Mouse (Mus musculus): Measurements from ENCODE around the gene Tob1. TPM values are rescaled to one million over a fixed set of nuclear protein-coding genes. Genes with fewer than 3 reads are reported as not detected.
A peak's percentile ranks its signal among the peaks of the same experiment; 100 is the strongest.

Gene Tob1
- polyA plus RNA-seq, 1 experiment = not detected

GRCm38 (mm10) chr11:94213735-94214594, 2.7 kb downstream of the Tob1 start:
- WGBS = 37% methylated on average over 29 of the region's 29 CpGs

DNA sequence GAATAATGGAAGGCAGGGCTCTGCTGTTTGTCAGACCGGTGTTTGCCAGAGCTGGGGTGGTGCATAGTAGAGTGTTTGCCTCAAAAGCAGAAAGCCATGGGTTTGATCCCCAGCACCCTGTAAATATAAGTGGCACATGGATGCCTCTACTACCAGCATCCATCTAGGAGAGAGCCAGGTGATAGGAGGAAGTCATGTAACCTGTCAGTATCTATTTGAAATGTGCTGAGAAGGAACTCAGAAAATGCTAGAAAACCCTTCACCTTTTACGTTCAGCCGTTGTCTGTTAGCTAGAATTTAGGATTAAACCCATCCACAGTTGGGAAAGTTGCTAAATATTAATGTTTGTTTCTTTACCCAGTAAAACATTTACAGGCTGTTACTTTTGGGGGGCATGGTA, 4.3 kb downstream of the Tob1 start:
- H3K4me3 ChIP-seq (ENCODE audit: insufficient read depth, low read depth, low read length) = no peak overlapping the region
- H3K4me1 ChIP-seq (ENCODE audit: control insufficient read depth, insufficient read depth, low read length) = peaks cover 10% of the 10 kb centered on the region
- no peak for TF ChIP-seq POLR2A (IDR thresholded peaks at IDR 0.05; ENCODE audit: insufficient read depth, low read depth, low read length)
- no peak for TF ChIP-seq CTCF (IDR thresholded peaks at IDR 0.05; ENCODE audit: insufficient read depth, low read depth, low read length)
- WGBS = 56% methylated on average over 3 of the region's 3 CpGs
- H3K27ac ChIP-seq (ENCODE audit: insufficient read depth, low read depth, low read length) = no peak overlapping the region

More at GRCm38 (mm10) chr11:94213735-94214594, 2.7 kb downstream of the Tob1 start:
- TF ChIP-seq POLR2A (IDR thresholded peaks at IDR 0.05; ENCODE audit: insufficient read depth, low read depth, low read length) = no peak
- no peak for TF ChIP-seq CTCF (IDR thresholded peaks at IDR 0.05; ENCODE audit: insufficient read depth, low read depth, low read length)
- 0 out of 2 replicates have a peak overlapping the region, but pooled peaks have one; percentile 23 for H3K27ac ChIP-seq (ENCODE audit: insufficient read depth, low read depth, low read length)
- H3K4me1 ChIP-seq (ENCODE audit: control insufficient read depth, insufficient read depth, low read length) = peaks cover 14% of the 10 kb centered on the region
- H3K4me3 ChIP-seq (ENCODE audit: insufficient read depth, low read depth, low read length) = peak overlapping the region; percentile 46

DNA sequence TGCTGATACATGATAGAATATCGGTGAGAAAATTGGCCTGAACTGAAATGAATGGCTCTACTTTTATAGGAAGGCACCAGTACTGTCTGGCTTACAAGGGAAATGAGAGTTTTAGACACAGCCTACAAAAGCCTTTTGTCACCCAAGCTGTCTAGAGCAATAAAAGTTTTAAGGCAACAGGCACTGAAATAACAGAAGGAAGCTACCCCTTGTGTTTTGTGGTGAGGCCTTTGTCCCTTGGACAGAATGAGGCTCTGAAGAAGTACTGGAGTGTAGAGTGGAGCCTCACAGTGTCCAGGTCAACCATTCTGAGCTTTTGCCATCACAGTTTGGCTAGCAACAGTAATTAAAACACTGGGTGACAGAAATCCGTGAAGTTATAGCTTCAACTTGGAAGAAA, 5.0 kb downstream of the Tob1 start:
- H3K27ac ChIP-seq (ENCODE audit: insufficient read depth, low read depth, low read length) = no peak overlapping the region
- H3K4me3 ChIP-seq (ENCODE audit: insufficient read depth, low read depth, low read length) = no peak overlapping the region
- TF ChIP-seq CTCF (IDR thresholded peaks at IDR 0.05; ENCODE audit: insufficient read depth, low read depth, low read length) (no peak), POLR2A (IDR thresholded peaks at IDR 0.05; ENCODE audit: insufficient read depth, low read depth, low read length) (no peak)
- 12% methylated on average over 2 of the region's 2 CpGs for WGBS
- peaks cover 8% of the 10 kb centered on the region for H3K4me1 ChIP-seq (ENCODE audit: control insufficient read depth, insufficient read depth, low read length)

DNA sequence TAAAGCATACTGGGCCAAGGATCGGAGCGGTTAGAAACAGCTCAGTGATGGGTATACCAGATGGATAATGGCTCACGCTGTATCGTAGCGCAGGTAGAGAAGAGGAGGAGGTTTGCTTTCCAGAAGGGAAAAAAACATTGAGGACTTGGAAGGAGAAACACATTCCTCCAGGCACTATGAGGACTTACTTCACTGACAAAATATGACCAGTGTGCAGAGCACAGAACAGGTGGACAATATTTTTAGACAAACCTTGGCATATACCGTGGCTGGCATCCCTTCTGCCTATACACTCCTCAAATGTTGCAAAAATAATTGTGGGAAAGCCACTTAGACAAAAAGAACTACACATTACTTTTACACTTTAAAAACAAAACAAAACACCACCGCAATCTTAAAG, 10.0 kb downstream of the Tob1 start:
- H3K4me3 ChIP-seq (ENCODE audit: insufficient read depth, low read depth, low read length) = no peak overlapping the region
- no peak overlapping the region for H3K27ac ChIP-seq (ENCODE audit: insufficient read depth, low read depth, low read length)
- TF ChIP-seq CTCF (IDR thresholded peaks at IDR 0.05; ENCODE audit: insufficient read depth, low read depth, low read length) (no peak), POLR2A (IDR thresholded peaks at IDR 0.05; ENCODE audit: insufficient read depth, low read depth, low read length) (no peak)
- WGBS = 88% methylated on average over 7 of the region's 7 CpGs
- H3K4me1 ChIP-seq (ENCODE audit: control insufficient read depth, insufficient read depth, low read length) = peaks cover 2% of the 10 kb centered on the region; the same call in 1 of the 2 replicates

DNA sequence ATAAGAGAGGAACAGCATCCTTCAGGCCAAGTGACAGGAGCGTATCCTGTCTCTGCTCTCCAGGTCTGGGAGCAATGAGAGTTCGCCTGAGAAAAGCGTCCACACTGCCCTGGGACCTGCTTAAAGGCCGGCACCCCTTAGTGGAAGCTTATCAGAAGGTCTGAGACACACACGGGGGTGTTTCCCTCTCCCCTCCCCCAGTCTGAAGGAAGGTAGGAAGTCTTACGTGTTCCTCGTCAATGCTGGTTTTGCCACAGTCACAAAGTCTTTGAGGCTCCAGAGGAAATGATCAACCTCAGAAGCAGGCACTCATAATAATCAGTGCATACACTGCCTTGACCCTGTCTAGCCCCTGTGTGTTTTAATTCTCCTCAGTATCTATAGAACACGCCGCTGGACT, 12.3 kb downstream of the Tob1 start:
- H3K4me3 ChIP-seq (ENCODE audit: insufficient read depth, low read depth, low read length) = no peak overlapping the region
- 88% methylated on average over 9 of the region's 9 CpGs for WGBS
- no peak overlapping the region for H3K27ac ChIP-seq (ENCODE audit: insufficient read depth, low read depth, low read length)
- 0 out of 2 replicates have a peak, but pooled peaks cover 2% of the 10 kb centered on the region for H3K4me1 ChIP-seq (ENCODE audit: control insufficient read depth, insufficient read depth, low read length)
- TF ChIP-seq POLR2A (IDR thresholded peaks at IDR 0.05; ENCODE audit: insufficient read depth, low read depth, low read length) = no peak
- TF ChIP-seq CTCF (IDR thresholded peaks at IDR 0.05; ENCODE audit: insufficient read depth, low read depth, low read length) = no peak

DNA sequence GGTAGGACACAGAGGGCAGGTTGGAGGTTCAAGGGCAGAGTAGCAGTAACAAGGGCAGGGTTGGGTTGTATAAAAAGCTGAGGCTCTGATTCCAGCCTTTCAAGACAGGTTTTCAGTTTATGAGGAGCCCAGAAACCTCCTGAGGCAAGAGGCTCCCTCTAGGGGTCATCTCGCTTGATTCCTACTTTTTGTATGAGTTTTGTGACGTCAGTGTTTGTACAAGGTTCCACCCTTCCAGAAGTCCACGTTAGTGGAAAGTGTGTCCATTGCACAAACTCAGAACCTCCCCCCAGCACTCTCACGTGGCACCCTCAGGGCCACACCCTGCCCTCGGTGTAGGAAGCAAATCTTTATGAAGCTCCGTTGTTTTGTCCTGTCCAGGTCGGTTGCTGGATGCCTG, 14.7 kb downstream of the Tob1 start:
- Histone ChIP-seq H3K27ac (ENCODE audit: insufficient read depth, low read depth, low read length) (no peak overlapping the region), H3K4me3 (ENCODE audit: insufficient read depth, low read depth, low read length) (no peak overlapping the region), H3K4me1 (ENCODE audit: control insufficient read depth, insufficient read depth, low read length) (0 out of 2 replicates have a peak, but pooled peaks cover 2% of the 10 kb centered on the region)
- 26% methylated on average over 7 of the region's 7 CpGs for WGBS
- TF ChIP-seq POLR2A (IDR thresholded peaks at IDR 0.05; ENCODE audit: insufficient read depth, low read depth, low read length) (no peak), CTCF (IDR thresholded peaks at IDR 0.05; ENCODE audit: insufficient read depth, low read depth, low read length) (no peak)

DNA sequence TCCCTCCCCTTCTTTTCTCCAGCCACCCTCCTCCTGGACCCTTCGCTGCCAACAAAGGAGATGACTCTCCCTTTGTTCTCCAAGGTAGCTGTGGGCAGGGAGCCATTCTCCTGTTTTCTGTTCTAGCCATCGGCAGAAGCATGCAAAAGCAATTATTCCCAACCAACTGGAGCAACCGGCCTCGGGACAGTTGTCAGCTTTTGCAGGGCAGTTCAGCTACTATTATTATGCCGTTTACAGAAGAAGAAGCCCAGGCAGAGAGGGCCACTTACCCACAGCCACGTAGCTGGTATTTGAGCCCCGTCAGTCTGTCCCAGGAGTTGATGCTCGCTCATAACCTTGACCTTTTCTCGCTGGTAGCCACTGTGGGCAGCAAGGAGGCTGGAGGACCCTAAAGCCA, 17.2 kb downstream of the Tob1 start:
- Histone ChIP-seq H3K4me1 (ENCODE audit: control insufficient read depth, insufficient read depth, low read length) (peaks cover 15% of the 10 kb centered on the region), H3K27ac (ENCODE audit: insufficient read depth, low read depth, low read length) (no peak overlapping the region), H3K4me3 (ENCODE audit: insufficient read depth, low read depth, low read length) (no peak overlapping the region)
- TF ChIP-seq POLR2A (IDR thresholded peaks at IDR 0.05; ENCODE audit: insufficient read depth, low read depth, low read length) (no peak), CTCF (IDR thresholded peaks at IDR 0.05; ENCODE audit: insufficient read depth, low read depth, low read length) (no peak)
- 51% methylated on average over 9 of the region's 9 CpGs for WGBS

- Histone ChIP-seq H3K27ac (ENCODE audit: insufficient read depth, low read depth, low read length) (no peak overlapping the region), H3K4me1 (ENCODE audit: control insufficient read depth, insufficient read depth, low read length) (peaks cover 15% of the 10 kb centered on the region), H3K4me3 (ENCODE audit: insufficient read depth, low read depth, low read length) (no peak overlapping the region)
- WGBS = 81% methylated on average over 5 of the region's 5 CpGs
- TF ChIP-seq CTCF (IDR thresholded peaks at IDR 0.05; ENCODE audit: insufficient read depth, low read depth, low read length) (no peak), POLR2A (IDR thresholded peaks at IDR 0.05; ENCODE audit: insufficient read depth, low read depth, low read length) (no peak)
Observed at GRCm38 (mm10) chr11:94229207-94229960, 18.1 kb downstream of the Tob1 start.

GRCm38 (mm10) chr11:94230244-94230643, 19.0 kb downstream of the Tob1 start:
- TF ChIP-seq CTCF (IDR thresholded peaks at IDR 0.05; ENCODE audit: insufficient read depth, low read depth, low read length) (no peak), POLR2A (IDR thresholded peaks at IDR 0.05; ENCODE audit: insufficient read depth, low read depth, low read length) (no peak)
- peaks cover 15% of the 10 kb centered on the region for H3K4me1 ChIP-seq (ENCODE audit: control insufficient read depth, insufficient read depth, low read length)
- H3K4me3 ChIP-seq (ENCODE audit: insufficient read depth, low read depth, low read length) = no peak overlapping the region
- 93% methylated on average over 8 of the region's 8 CpGs for WGBS
- no peak overlapping the region for H3K27ac ChIP-seq (ENCODE audit: insufficient read depth, low read depth, low read length)

Measured in olfactory bulb, adult 2 months (tissue).